Mouse (Mus musculus) kidney, postnatal 36 days (tissue): ENCODE data around the gene Olfr798.

ENCODE experiments used
- DNase-seq, 2 experiments: peaks; one replicate each; pipeline ENCODE4 v3.0.0; 2021 to 2022; ENCODE audit warnings: mixed read lengths in 2 of 2

Gene Olfr798

DNA sequence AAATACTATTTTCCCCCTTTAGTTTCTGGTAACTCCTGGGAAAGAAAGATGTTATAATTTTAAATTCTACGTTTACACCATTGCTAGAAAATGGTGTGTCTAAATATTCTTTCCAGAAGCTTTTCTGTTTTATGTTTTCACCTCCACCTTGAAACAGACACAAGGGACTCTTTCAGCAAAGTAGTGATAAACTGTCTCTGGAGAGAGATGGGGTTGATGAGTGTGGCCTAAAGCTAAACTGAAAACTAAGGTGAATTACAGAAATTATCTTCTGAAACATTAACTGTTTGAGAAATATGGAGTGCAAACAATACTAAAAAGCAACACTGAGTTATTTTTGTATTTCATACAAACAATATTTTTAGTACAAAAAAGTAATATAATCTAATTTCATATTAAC, at the start of gene Olfr798:
TSS of gene Olfr798 (minus strand) at position 101 of the 400 bp plus-strand sequence.
- DNase-seq = no peak

DNA sequence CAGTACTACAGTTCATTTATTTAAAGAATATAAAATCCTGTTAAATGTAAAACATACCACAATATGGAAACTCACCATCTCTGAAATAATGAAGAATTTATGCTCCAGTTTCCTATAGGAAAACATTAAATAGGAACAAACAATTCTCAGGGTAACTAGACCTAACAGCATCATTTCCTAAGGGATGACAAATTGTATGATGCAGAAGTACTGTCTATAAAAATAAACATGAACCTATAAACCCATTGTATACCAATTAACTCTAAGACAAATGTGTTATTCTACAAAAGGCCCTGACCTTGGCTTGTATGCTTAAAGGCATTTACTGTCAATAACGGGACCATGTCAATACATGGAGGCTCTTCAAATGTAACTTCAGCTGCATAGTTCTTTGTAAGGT, 46.0 kb upstream of the Olfr798 start, which contains the start of gene Olfr801:
TSS of gene Olfr801 (minus strand) at position 101 of the 400 bp plus-strand sequence.
- no peak for DNase-seq

GRCm38 (mm10) chr10:129657394-129657793, 29.7 kb upstream of the Olfr798 start, which contains the start of gene Olfr800:
Olfr800 (plus strand) TSS chr10:129657694.
- no peak for DNase-seq

DNA sequence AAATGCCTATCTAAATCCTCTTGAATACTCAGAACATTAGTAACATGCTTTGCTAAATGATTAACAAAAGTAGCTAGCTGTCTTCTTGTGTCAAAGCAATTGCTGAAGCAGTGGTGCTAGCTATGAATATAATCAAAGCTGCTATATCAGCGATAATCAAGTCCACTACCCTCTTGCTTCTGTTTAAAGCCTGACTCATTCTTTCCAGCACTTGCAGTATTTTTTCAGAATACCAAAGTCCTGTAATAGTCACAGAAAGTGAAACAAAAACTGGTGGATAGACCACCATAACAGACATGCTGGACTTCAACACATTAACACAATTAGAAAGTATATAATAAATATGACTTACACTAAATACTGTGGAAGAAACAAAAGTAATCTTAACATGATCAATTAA, 24.0 kb upstream of the Olfr798 start:
- DNase-seq = no peak

GRCm38 (mm10) chr10:129637184-129637583, 9.4 kb upstream of the Olfr798 start, which contains the start of gene Olfr799:
Olfr799 (plus strand) TSS chr10:129637484.
- DNase-seq = no peak

GRCm38 (mm10) chr10:129623251-129623650, 4.5 kb downstream of the Olfr798 start:
- DNase-seq = no peak

- DNase-seq = no peak
These were observed 6.0 kb downstream of the Olfr798 start for GRCm38 (mm10) chr10:129621724-129622123.

DNA sequence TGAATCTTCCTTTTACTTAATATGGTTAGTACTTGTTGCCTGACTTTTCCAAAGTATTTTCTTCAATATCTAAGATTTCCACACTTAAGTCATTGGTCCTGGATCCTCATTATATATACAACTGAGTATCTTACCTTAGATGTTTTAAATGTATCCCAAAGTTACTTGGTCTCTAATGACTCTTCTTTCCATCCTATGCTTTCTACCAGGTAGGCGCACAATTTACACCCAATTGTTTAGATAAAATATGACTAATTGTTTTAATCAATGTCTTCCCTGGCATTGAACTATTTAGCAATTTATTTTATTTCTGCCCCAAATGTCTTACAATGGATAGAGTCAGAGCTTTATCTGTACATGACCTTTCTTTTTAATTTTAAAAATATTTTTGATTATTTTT, 15.3 kb downstream of the Olfr798 start, which contains the start of gene Olfr796:
TSS of gene Olfr796 (minus strand) at position 101 of the 400 bp plus-strand sequence.
- no peak for DNase-seq

- no peak for DNase-seq
These were observed 50.7 kb downstream of the Olfr798 start for GRCm38 (mm10) chr10:129577066-129577465.
